Mouse (Mus musculus): Measurements from ENCODE around the gene Lyl1.

Gene Lyl1

GRCm38 (mm10) chr8:84702963-84703465 lies 1.8 kb downstream of the Lyl1 start:
- DNase-seq (ENCODE audit: low read depth in 1 of 2, low spot score in 2 of 2) = no peak

GRCm38 (mm10) chr8:84703466-84704249 lies 2.4 kb downstream of the Lyl1 start:
- DNase-seq (ENCODE audit: low read depth in 1 of 2, low spot score in 2 of 2) = no peak

- DNase-seq (ENCODE audit: low read depth in 1 of 2, low spot score in 2 of 2) = peak in 1 of 2 experiments; percentile 75
These were observed 3.1 kb downstream of the Lyl1 start for GRCm38 (mm10) chr8:84704356-84704755.

GRCm38 (mm10) chr8:84704867-84705831 lies 3.9 kb downstream of the Lyl1 start:
- DNase-seq (ENCODE audit: low read depth in 1 of 2, low spot score in 2 of 2) = no peak

- DNase-seq (ENCODE audit: low read depth in 1 of 2, low spot score in 2 of 2) = no peak
These were observed 4.7 kb downstream of the Lyl1 start for GRCm38 (mm10) chr8:84705960-84706359.

- DNase-seq (ENCODE audit: low read depth in 1 of 2, low spot score in 2 of 2) = peak in 1 of 2 experiments; percentile 33
These were observed 5.5 kb downstream of the Lyl1 start for GRCm38 (mm10) chr8:84706610-84707266.

GRCm38 (mm10) chr8:84707267-84707883 lies 6.1 kb downstream of the Lyl1 start:
- peak in 1 of 2 experiments; percentile 51 for DNase-seq (ENCODE audit: low read depth in 1 of 2, low spot score in 2 of 2)

- no peak for DNase-seq (ENCODE audit: low read depth in 1 of 2, low spot score in 2 of 2)
These were observed 6.8 kb downstream of the Lyl1 start for GRCm38 (mm10) chr8:84708071-84708541.

GRCm38 (mm10) chr8:84708774-84709475 lies 7.7 kb downstream of the Lyl1 start:
- DNase-seq (ENCODE audit: low read depth in 1 of 2, low spot score in 2 of 2) = peak in 1 of 2 experiments; percentile 83

- DNase-seq (ENCODE audit: low read depth in 1 of 2, low spot score in 2 of 2) = no peak
These were observed 8.7 kb downstream of the Lyl1 start for GRCm38 (mm10) chr8:84709931-84710330.

GRCm38 (mm10) chr8:84711312-84711711 lies 10.1 kb downstream of the Lyl1 start:
- no peak for DNase-seq (ENCODE audit: low read depth in 1 of 2, low spot score in 2 of 2)

- no peak for DNase-seq (ENCODE audit: low read depth in 1 of 2, low spot score in 2 of 2)
These were observed 10.9 kb downstream of the Lyl1 start for GRCm38 (mm10) chr8:84711933-84712758.

- DNase-seq (ENCODE audit: low read depth in 1 of 2, low spot score in 2 of 2) = no peak
These were observed 11.5 kb downstream of the Lyl1 start for GRCm38 (mm10) chr8:84712759-84713120.

GRCm38 (mm10) chr8:84713381-84713780 lies 12.1 kb downstream of the Lyl1 start:
- no peak for DNase-seq (ENCODE audit: low read depth in 1 of 2, low spot score in 2 of 2)

- no peak for DNase-seq (ENCODE audit: low read depth in 1 of 2, low spot score in 2 of 2)
These were observed 12.9 kb downstream of the Lyl1 start for GRCm38 (mm10) chr8:84714161-84714560.

GRCm38 (mm10) chr8:84715893-84716468 lies 14.7 kb downstream of the Lyl1 start:
- DNase-seq (ENCODE audit: low read depth in 1 of 2, low spot score in 2 of 2) = no peak

GRCm38 (mm10) chr8:84716790-84717189 lies 15.5 kb downstream of the Lyl1 start:
- DNase-seq (ENCODE audit: low read depth in 1 of 2, low spot score in 2 of 2) = no peak

- no peak for DNase-seq (ENCODE audit: low read depth in 1 of 2, low spot score in 2 of 2)
These were observed 17.2 kb downstream of the Lyl1 start for GRCm38 (mm10) chr8:84718476-84718875.

All from monocyte, adult 2 months (primary cell).